Mouse (Mus musculus) spleen, postnatal 36 days (tissue): ENCODE data around the gene Gm10663.

Experiments used
- DNase-seq, 2 experiments: peaks; one replicate each; pipeline ENCODE4 v3.0.0; 2022; ENCODE audit warnings: low spot score in 2 of 2, mixed read lengths in 1 of 2

The Gm10663 gene

DNA sequence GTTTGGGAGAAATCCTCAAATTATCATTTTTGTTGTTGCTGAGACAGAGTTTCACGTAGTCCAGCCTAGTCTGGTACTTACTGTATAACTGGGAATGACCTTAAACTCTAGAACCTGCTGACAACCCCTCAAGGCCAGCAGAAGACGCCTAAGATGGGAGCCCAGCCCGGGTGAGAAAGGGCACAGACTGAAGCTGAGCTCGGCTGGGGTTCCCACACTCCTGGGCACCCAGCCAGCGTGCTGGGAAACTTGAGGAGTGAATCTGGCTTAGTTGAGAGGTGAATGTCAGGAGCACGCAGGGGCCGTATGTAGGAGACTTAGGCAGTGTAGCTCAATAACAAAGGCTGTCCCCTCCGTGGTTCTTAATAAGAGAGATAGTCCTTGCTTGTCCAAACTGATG is 12.9 kb downstream of the Gm10663 start:
- no peak for DNase-seq

DNA sequence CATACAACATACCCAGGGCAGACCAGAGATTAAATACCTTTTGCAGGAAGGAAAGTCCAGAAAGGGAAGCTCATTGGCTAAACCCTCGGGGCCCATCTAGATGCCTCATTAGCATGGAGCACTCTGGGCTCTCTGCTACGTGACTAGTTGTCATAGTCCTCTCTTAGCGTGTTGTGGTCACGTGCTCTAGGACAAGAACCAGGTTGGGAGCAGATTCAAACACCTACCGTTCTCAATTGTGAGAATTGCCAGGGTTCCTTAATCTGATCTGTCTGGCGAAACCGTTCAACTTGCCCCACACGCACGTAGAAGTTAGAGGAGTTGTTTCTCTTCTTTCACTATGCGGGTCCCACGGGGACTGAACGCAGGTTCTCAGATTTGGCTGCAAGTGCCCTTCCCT is 13.3 kb downstream of the Gm10663 start:
- no peak for DNase-seq

GRCm38 (mm10) chr8:65089781-65090180 is 14.9 kb downstream of the Gm10663 start:
- no peak for DNase-seq

DNA sequence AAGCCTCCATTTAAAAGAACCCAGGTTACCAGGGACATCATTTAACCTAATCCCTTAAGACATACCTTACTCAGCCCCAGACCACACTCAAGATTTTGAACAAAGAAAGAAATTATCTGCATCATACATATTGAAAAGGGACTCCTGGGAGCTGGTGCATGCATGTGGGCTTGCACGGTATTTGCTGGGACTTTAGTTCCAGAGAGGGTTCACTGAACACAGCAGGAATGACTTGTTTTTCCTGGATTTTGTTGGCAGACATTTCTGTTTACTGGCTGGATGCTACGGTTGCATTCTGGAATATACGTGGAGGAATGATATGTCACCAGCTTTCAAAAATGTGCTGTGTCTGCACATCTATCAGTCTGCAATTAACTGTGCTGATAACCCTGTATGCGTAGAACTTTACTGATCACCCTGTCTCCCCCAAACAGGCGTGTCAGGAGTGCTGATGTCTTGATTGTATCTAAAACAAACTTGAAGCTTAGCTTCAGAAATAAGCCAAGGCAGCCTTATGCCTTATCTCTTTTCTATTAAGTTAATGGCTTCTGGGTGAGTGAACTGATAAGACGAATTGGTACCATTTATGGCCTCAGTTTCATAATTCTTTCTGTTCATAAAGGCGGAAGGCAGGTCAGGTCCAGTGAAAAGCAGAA is 23.1 kb downstream of the Gm10663 start:
- no peak for DNase-seq

GRCm38 (mm10) chr8:65099735-65100134 is 24.9 kb downstream of the Gm10663 start:
- no peak for DNase-seq

DNA sequence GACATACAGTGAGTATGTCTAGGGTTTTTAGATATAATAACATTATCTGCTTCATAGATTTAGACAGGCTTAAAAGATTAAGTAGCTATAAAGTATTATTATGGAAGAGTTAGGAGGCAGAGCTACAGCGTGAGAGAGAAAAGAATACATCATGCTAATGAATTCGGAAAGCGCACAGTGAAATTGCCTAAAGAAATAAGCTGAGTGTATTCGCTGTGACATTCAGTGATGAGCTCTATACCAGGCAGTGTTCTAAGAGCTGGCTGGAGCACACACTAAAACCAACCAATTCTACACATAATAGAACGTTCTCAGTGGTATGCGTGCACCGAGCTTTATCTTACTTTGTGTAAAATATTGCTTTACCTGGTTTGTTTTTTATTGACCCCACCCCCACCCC is 28.8 kb downstream of the Gm10663 start:
- no peak for DNase-seq

DNA sequence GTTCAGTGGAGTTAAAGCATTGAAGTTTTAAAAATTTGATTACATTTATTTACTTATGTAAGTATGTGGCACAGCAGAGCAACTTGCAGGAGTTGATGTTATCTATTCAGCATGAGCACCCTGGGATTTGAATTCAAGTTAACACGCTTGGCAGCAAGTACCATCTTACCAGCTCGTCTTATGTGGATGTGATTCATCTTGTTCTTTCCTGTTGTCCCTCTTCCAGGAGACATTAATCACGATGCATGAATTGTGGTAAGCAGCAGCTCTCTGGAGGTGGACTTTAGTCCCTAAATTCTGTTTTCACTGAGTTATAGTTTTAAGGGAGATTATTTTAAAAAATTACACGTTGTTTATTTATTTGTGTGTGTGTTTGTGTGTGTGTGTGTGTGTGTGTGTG is 29.2 kb downstream of the Gm10663 start:
- no peak for DNase-seq

- no peak for DNase-seq
Measured at GRCm38 (mm10) chr8:65107936-65108718, 33.3 kb downstream of the Gm10663 start.

- no peak for DNase-seq
Measured at GRCm38 (mm10) chr8:65108936-65109335, 34.1 kb downstream of the Gm10663 start.

DNA sequence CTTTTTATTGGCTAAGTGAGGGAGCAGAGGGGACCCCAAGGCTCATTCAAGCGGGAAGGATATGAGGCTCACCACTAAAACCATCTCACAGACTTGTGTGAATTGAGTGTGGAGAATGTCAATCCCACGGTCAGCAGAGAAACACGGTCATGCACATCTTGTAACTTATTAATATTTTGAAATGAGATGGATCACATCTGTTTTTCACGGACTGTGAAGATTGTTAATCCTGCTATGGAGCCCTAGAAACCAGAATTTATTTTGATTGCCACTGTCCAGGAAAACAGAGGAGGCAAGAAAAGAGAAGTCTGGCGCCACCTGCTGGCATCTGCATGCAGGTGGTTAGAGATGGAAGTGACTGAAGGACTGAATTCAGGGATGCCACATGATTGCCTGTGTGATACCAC is 35.5 kb downstream of the Gm10663 start:
- DNase-seq, result peak in 1 of 2 experiments; percentile 2

- no peak for DNase-seq
Measured at GRCm38 (mm10) chr8:65112092-65112491, 37.3 kb downstream of the Gm10663 start.

GRCm38 (mm10) chr8:65126014-65126413 is 51.2 kb downstream of the Gm10663 start:
- no peak for DNase-seq

GRCm38 (mm10) chr8:65126454-65126853 is 51.6 kb downstream of the Gm10663 start:
- DNase-seq, result no peak
